Mouse (Mus musculus): Measurements from ENCODE around the gene Ccdc102a. TPM values are rescaled to one million over a fixed set of nuclear protein-coding genes. Genes with fewer than 3 reads are reported as not detected.
A peak's percentile ranks its signal among the peaks of the same experiment; 100 is the strongest.

The Ccdc102a gene
- total and polyA plus RNA-seq, 2 experiments, result 0.46 to 1.2 TPM

GRCm38 (mm10) chr8:94866921-94867320, 51.0 kb downstream of the Ccdc102a start:
- no peaks in the 10 kb centered on the region; the same call in 1 of the 2 replicates for H3K27me3 ChIP-seq (ENCODE audit: control insufficient read depth, insufficient read depth, low read length)
- no peak overlapping the region for H3K27ac ChIP-seq (replicated peaks; ENCODE audit: insufficient read depth, low read depth, low read length)
- H3K36me3 ChIP-seq (ENCODE audit: control insufficient read depth, insufficient read depth, low read length), result peaks cover 7% of the 10 kb centered on the region
- TF ChIP-seq CTCF (IDR thresholded peaks at IDR 0.05; ENCODE audit: low read depth, low read length), result no peak
- TF ChIP-seq POLR2A (IDR thresholded peaks at IDR 0.05; ENCODE audit: extremely low read depth, insufficient read depth, low read length), result no peak
- no peak overlapping the region for H3K9ac ChIP-seq (ENCODE audit: low read depth, low read length)
- WGBS, result 89% methylated on average over 9 of the region's 9 CpGs
- DNase-seq (ENCODE audit: extremely low read depth, low read depth, low spot score), result no peak
- no peaks in the 10 kb centered on the region; the same call in 1 of the 2 replicates for H3K4me1 ChIP-seq (ENCODE audit: control insufficient read depth, insufficient read depth, low read length)
- no peak overlapping the region for H3K4me3 ChIP-seq (ENCODE audit: insufficient read depth, low read depth, low read length)
- H3K79me2 ChIP-seq (ENCODE audit: control insufficient read depth, insufficient read depth, low read length), result no peaks in the 10 kb centered on the region

- peaks cover 11% of the 10 kb centered on the region for H3K36me3 ChIP-seq (ENCODE audit: control insufficient read depth, insufficient read depth, low read length)
- H3K27ac ChIP-seq (replicated peaks; ENCODE audit: insufficient read depth, low read depth, low read length), result no peak overlapping the region
- TF ChIP-seq CTCF (IDR thresholded peaks at IDR 0.05; ENCODE audit: low read depth, low read length), result no peak
- no peak for TF ChIP-seq POLR2A (IDR thresholded peaks at IDR 0.05; ENCODE audit: extremely low read depth, insufficient read depth, low read length)
- 79% methylated on average over 10 of the region's 10 CpGs for WGBS
- no peak overlapping the region for H3K9ac ChIP-seq (ENCODE audit: low read depth, low read length)
- no peaks in the 10 kb centered on the region for H3K79me2 ChIP-seq (ENCODE audit: control insufficient read depth, insufficient read depth, low read length)
- H3K4me1 ChIP-seq (ENCODE audit: control insufficient read depth, insufficient read depth, low read length), result no peaks in the 10 kb centered on the region
- DNase-seq (ENCODE audit: extremely low read depth, low read depth, low spot score), result no peak
- no peak overlapping the region for H3K4me3 ChIP-seq (ENCODE audit: insufficient read depth, low read depth, low read length)
- H3K27me3 ChIP-seq (ENCODE audit: control insufficient read depth, insufficient read depth, low read length), result no peaks in the 10 kb centered on the region
These were observed 52.6 kb downstream of the Ccdc102a start for GRCm38 (mm10) chr8:94865292-94865691.

GRCm38 (mm10) chr8:94863897-94864673, 53.8 kb downstream of the Ccdc102a start:
- WGBS, result 70% methylated on average over 10 of the region's 10 CpGs
- H3K36me3 ChIP-seq (ENCODE audit: control insufficient read depth, insufficient read depth, low read length), result peaks cover 11% of the 10 kb centered on the region
- H3K4me1 ChIP-seq (ENCODE audit: control insufficient read depth, insufficient read depth, low read length), result no peaks in the 10 kb centered on the region
- no peak overlapping the region for H3K9ac ChIP-seq (ENCODE audit: low read depth, low read length)
- no peak overlapping the region for H3K4me3 ChIP-seq (ENCODE audit: insufficient read depth, low read depth, low read length)
- TF ChIP-seq POLR2A (IDR thresholded peaks at IDR 0.05; ENCODE audit: extremely low read depth, insufficient read depth, low read length) (no peak), CTCF (IDR thresholded peaks at IDR 0.05; ENCODE audit: low read depth, low read length) (no peak)
- no peak for DNase-seq (ENCODE audit: extremely low read depth, low read depth, low spot score)
- no peaks in the 10 kb centered on the region for H3K27me3 ChIP-seq (ENCODE audit: control insufficient read depth, insufficient read depth, low read length)
- no peaks in the 10 kb centered on the region for H3K79me2 ChIP-seq (ENCODE audit: control insufficient read depth, insufficient read depth, low read length)
- H3K27ac ChIP-seq (replicated peaks; ENCODE audit: insufficient read depth, low read depth, low read length), result no peak overlapping the region

- Histone ChIP-seq H3K9ac (ENCODE audit: low read depth, low read length) (no peak overlapping the region), H3K27me3 (ENCODE audit: control insufficient read depth, insufficient read depth, low read length) (no peaks in the 10 kb centered on the region), H3K4me3 (ENCODE audit: insufficient read depth, low read depth, low read length) (no peak overlapping the region), H3K27ac (replicated peaks; ENCODE audit: insufficient read depth, low read depth, low read length) (no peak overlapping the region), H3K36me3 (ENCODE audit: control insufficient read depth, insufficient read depth, low read length) (peaks cover 11% of the 10 kb centered on the region), H3K79me2 (ENCODE audit: control insufficient read depth, insufficient read depth, low read length) (peaks cover 4% of the 10 kb centered on the region), H3K4me1 (ENCODE audit: control insufficient read depth, insufficient read depth, low read length) (no peaks in the 10 kb centered on the region)
- WGBS, result 85% methylated on average over 12 of the region's 12 CpGs
- DNase-seq (ENCODE audit: extremely low read depth, low read depth, low spot score), result no peak
- TF ChIP-seq POLR2A (IDR thresholded peaks at IDR 0.05; ENCODE audit: extremely low read depth, insufficient read depth, low read length) (no peak), CTCF (IDR thresholded peaks at IDR 0.05; ENCODE audit: low read depth, low read length) (no peak)
These were observed 55.2 kb downstream of the Ccdc102a start for GRCm38 (mm10) chr8:94862487-94863220.

GRCm38 (mm10) chr8:94861352-94861910, 56.5 kb downstream of the Ccdc102a start:
- H3K36me3 ChIP-seq (ENCODE audit: control insufficient read depth, insufficient read depth, low read length), result peaks cover 11% of the 10 kb centered on the region
- TF ChIP-seq POLR2A (IDR thresholded peaks at IDR 0.05; ENCODE audit: extremely low read depth, insufficient read depth, low read length) (no peak), CTCF (IDR thresholded peaks at IDR 0.05; ENCODE audit: low read depth, low read length) (peak; percentile 33; the same call in 1 of the 2 replicates)
- no peak overlapping the region for H3K9ac ChIP-seq (ENCODE audit: low read depth, low read length)
- no peak overlapping the region for H3K27ac ChIP-seq (replicated peaks; ENCODE audit: insufficient read depth, low read depth, low read length)
- no peaks in the 10 kb centered on the region for H3K4me1 ChIP-seq (ENCODE audit: control insufficient read depth, insufficient read depth, low read length)
- no peaks in the 10 kb centered on the region for H3K27me3 ChIP-seq (ENCODE audit: control insufficient read depth, insufficient read depth, low read length)
- H3K4me3 ChIP-seq (ENCODE audit: insufficient read depth, low read depth, low read length), result no peak overlapping the region
- peaks cover 8% of the 10 kb centered on the region for H3K79me2 ChIP-seq (ENCODE audit: control insufficient read depth, insufficient read depth, low read length)
- DNase-seq (ENCODE audit: extremely low read depth, low read depth, low spot score), result peak; percentile 49
- 79% methylated on average over 8 of the region's 8 CpGs for WGBS

Data from liver, adult 2 months (tissue).